Mouse (Mus musculus): ENCODE results near the gene Lrrc26.
A peak's percentile ranks its signal among the peaks of the same experiment; 100 is the strongest.
"Not testable (repeated sequence)": the region's sequence is repeated elsewhere in the genome, so short reads cannot be mapped to it uniquely, and the experiment has no call there.

Lrrc26 gene

GRCm38 (mm10) chr2:25289651-25290050 is at the start of gene Lrrc26:
Lrrc26 (plus strand) TSS chr2:25289915.
- DNase-seq (ENCODE audit: extremely low read depth, low read depth) = no peak

DNA sequence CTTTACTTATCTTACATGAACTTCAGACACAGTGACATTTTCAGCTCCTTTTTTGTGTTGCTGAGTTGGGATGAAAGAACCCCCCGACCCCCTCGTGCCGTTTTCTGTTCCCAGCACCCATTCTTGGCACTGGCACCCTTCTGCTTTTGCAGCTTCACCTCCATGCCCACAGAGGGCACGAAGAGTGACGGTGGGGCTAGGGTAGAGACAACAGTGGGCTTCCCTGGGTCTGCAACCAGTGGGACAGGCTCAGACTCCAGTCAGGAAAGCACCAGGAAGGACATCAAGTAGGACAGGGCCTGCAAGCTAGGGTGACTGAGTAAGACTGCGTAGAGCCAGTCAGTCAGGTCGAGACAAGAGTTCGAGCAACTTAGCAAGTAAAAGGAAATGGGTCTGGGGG is 49.4 kb upstream of the Lrrc26 start:
- no peak for DNase-seq (ENCODE audit: extremely low read depth, low read depth)

- peak; percentile 81 for DNase-seq (ENCODE audit: extremely low read depth, low read depth)
Measured at GRCm38 (mm10) chr2:25240723-25241437, 48.8 kb upstream of the Lrrc26 start.

GRCm38 (mm10) chr2:25241438-25241775 is 48.3 kb upstream of the Lrrc26 start:
- no peak for DNase-seq (ENCODE audit: extremely low read depth, low read depth)

DNA sequence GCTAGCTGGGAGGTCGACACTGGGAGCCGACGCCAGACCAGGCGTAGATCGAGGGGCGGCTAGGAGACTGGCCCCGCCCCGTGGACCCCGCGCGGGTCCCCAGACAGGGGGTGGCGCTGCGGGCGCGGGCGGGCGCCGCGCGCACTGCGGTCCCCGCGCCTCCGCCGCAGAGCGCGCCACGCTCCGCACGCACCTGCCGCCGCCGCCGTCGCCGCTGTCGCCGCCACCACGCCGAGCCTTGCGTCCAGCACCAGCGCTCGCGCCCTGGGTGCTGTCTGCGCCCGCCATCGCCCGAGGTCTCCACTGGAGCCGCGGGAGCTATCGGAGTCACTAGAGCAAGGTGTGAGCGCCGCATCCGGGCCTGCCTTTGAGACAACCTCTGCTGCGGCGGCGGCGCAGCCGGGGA is 47.6 kb upstream of the Lrrc26 start, which contains the start of the genes Rnf208 and Cysrt1:
Gene Rnf208, plus strand, starts transcription at position 155 of the 406 bp plus-strand sequence.
Gene Cysrt1, minus strand, starts transcription at position 352 of the 406 bp plus-strand sequence.
- DNase-seq (ENCODE audit: extremely low read depth, low read depth) = no peak

GRCm38 (mm10) chr2:25243342-25243741 is 46.4 kb upstream of the Lrrc26 start:
- no peak for DNase-seq (ENCODE audit: extremely low read depth, low read depth)

GRCm38 (mm10) chr2:25244144-25244543 is 45.6 kb upstream of the Lrrc26 start:
- DNase-seq (ENCODE audit: extremely low read depth, low read depth) = no peak

DNA sequence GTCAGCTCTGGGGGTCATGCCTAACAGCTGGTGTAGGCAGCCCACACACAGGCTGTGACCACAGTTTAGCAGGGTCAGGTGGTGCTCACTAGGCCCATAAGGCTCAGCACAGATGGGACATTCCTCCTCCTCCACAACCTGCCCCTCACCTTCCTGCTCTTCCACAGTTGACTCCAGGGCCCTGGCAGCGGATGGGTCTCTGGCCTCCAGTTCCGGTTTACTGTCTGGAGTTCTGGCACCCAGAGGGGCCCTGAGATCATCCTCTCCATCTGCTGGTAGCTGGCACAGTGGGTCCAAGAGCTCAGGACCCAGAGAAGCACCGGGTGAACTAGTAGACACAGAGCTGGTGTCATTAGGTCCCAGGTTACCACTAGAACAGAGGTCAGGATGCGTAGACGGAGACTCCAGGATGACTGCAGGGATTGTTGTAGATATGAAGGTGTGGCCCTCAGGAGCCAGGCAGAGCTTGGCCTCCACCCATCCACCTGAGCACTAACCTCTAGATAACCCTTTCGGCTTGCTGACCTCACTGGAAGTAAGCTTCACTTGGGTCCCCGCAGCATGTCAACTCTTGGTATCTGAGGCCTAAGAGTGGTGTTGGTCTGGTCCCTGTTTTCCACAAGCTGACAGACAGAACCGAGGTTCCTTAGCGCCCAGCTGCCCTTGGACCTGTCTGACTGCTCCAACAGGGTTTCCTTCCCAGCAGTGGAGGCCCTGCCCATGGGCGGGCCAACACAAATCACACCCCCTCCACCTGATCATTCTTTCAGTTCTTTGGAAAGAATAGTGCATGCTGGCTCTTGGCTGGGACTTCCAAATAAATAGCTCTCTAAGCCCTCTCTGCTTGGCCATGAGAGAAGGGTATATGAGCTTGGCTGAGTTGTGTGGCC is 43.3 kb upstream of the Lrrc26 start, which contains the start of gene AL732309.1:
Gene AL732309.1, minus strand, starts transcription at position 681 of the 890 bp plus-strand sequence.
- DNase-seq (ENCODE audit: extremely low read depth, low read depth) = no peak

DNA sequence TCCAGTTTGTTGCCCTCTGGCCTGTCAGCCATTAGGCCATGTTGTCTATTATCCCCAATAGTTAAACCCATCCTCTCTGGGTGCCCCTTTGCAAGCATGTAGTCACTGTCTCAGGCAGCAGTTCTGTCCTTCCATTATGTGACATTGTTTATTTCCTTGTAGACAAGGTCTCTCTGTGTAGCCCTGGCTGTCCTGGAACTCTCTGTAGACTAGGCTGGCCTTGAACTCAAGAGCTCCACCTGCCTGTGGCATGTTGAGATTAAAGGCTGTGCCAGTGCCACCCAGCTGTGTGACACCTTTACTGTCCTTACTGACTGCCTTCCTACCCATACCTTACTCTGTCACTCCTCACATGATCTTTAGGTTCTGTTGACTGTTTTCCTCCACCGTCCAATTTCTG is 37.4 kb upstream of the Lrrc26 start:
- DNase-seq (ENCODE audit: extremely low read depth, low read depth) = no peak

DNA sequence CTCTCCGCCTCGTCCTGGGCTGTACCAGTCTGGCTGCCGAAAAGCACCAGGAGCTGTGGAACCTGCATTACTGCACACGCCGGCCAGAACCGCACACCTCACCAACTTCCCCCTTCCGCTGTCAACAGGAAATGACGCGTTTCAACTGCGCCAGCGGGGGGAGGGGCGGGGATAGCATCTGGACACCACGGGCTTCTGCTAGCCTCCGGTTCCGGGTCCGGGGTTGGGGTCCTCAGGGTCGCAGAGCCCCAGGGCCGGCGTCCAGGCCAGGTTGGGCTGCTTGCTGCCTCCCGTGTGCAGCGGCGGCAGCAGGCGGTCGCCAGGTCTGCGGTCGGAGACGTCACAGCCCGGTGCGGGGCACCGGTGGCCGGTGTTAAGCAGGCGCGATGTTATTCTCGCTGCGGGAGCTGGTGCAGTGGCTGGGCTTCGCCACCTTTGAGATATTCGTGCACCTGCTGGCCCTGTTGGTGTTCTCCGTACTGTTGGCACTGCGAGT is 34.4 kb upstream of the Lrrc26 start, which contains the start of gene Tmem203:
Gene Tmem203, plus strand, starts transcription at position 156 of the 496 bp plus-strand sequence.
- DNase-seq (ENCODE audit: extremely low read depth, low read depth) = peak; percentile 78

DNA sequence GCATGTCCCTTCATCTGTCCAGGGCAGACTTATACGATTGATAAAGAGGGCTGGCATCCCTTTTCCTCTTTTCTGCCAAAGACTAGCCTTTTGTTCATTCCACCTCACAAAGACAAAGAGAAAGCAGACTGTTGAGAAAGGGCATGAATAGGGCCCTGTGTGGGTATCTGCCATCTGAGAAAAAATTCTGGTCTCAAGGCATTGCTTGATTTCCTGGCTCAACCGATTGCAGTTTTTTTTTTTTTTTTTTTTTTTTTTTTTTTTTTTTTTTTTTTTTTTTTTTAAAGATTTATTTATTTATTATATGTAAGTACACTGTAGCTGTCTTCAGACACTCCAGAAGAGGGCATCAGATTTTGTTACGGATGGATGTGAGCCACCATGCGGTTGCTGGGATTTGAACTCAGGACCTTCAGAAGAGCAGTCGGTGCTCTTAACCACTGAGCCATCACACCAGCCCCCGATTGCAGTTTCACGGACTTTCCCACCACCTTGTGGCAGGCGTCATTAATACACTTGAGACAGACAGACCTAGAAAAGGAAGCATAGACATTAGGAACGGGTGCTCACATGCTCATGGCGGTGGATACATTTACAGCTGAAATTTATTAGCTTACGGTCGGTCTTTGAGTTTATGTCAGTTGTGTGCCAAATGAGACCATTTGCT is 33.1 kb upstream of the Lrrc26 start:
- DNase-seq (ENCODE audit: extremely low read depth, low read depth) = peak; percentile 70

- DNase-seq (ENCODE audit: extremely low read depth, low read depth) = not testable (repeated sequence)
Measured at GRCm38 (mm10) chr2:25257250-25257649, 32.5 kb upstream of the Lrrc26 start.

GRCm38 (mm10) chr2:25258887-25259286 is 30.8 kb upstream of the Lrrc26 start:
- DNase-seq (ENCODE audit: extremely low read depth, low read depth) = no peak

- no peak for DNase-seq (ENCODE audit: extremely low read depth, low read depth)
Measured at GRCm38 (mm10) chr2:25261870-25262269, 27.8 kb upstream of the Lrrc26 start.

GRCm38 (mm10) chr2:25262291-25262767 is 27.4 kb upstream of the Lrrc26 start, which contains the start of gene Tprn:
Tprn (plus strand) TSS chr2:25262618.
- DNase-seq (ENCODE audit: extremely low read depth, low read depth) = peak; percentile 99

DNA sequence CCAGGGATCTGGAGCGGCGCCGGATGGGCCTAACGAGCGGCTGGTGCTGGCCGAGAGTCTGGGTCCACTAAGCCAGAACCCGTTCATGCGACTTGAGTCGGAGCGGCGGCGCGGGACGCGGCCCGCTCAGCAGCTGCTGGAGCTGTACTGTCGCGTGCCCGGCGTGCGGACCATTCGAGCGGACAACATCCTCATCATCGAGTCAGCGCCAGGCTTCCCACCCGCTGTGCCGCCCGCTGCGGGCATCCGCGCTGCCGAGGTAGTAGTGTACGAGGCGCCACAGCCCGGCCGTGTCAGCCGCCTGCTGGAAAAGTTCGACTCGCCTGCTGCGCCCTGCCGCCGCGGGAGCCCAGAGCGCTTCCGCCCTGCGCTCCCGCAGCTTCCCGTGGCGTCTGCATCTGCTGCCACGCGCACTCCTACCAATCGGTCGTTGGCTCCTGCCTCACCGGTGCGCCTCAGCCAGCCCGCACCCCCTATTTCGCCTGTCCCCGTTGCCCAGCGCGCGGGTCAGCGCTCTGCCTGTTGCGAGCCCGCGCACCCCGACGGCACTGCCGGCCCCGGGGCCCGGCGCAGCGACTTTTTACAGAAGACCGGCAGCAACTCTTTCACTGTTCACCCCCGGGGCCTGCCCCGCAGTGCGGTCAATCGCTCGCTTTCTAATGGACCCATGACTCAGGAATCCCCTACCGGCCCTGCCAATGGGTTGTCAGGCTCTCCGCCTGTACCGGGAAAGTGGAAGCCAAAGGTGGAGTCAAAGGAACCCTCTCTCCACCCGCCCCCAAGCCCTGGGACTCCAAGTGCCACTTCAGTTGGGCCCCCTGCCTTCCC is 26.7 kb upstream of the Lrrc26 start:
- no peak for DNase-seq (ENCODE audit: extremely low read depth, low read depth)

DNA sequence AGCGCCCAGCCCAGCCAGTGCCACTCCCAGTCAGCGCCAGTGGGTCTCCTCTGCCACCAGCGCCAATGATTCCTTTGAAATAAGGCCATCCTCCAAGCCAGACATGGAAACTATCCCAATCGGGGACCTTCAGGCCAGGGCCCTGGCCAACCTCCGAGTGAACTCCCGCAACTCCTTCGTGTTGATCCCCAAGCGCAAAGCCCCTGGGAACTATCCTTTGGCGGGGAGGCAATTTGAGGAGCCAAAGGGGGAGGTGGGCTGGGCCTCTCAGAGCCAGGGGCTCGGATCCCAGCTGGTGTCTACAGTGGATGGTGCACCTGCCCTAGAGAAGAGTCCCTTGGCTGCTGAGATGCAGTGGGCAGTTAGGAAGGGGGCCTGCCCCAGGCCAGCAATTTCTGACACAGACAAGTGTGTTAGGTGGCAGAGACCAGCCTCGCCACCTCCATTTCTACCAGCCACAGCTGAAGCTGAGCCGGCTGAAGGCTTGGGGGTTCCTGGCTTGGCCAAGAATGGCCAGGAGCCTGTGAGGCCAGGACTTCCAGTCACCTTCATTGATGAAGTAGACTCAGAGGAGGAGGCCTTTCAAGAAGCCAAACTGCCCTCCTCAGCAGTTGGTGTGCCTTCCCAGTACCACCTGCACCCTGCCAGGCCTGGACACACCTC is 26.0 kb upstream of the Lrrc26 start:
- DNase-seq (ENCODE audit: extremely low read depth, low read depth) = no peak

DNA sequence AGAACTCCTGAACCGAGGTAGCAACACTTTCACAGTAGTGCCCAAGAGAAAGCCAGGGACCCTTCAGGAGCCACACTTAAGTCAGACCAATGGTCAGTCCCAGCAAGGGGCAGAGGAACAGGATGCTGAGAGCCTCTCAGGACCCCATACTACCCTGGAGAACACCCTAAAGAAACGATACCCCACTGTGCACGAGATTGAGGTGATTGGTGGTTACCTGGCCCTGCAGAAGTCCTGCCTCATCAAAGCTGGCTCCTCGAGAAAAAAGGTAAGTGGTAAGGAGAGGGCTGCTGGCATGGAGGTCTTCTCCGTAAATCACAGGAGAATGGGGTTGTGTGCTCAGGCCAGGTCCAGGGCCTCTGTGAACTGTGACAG is 25.4 kb upstream of the Lrrc26 start:
- DNase-seq (ENCODE audit: extremely low read depth, low read depth) = no peak

DNA sequence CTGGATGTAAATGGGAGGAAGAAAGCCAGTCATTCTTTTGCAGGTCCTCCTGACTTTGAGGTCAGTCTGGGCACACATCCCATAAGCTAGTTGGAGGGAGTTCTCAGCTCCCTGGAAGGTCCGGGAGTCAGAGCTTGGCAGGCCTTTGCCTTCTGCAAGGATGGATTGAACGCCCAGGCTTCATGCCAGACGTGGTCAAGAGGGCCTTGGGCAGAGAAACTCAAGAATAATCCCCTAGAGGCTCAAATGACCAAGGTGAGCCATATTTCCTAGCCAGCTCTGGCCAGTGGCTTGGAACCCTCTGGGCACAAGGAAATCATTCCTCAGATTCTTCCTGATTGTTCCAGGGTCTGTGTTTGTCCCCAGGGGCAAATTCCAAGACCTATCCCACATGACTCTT is 24.9 kb upstream of the Lrrc26 start:
- DNase-seq (ENCODE audit: extremely low read depth, low read depth) = no peak
